Mouse (Mus musculus) right cerebral cortex, postnatal 10 days (tissue): ENCODE results near the gene Itpr1.
A peak's percentile ranks its signal among the peaks of the same experiment; 100 is the strongest.

ENCODE experiments used
- DNase-seq, 2 experiments: peaks; one replicate each; pipeline ENCODE4 v3.0.0; 2021; ENCODE audit warnings: low spot score in 2 of 2

Gene Itpr1

DNA sequence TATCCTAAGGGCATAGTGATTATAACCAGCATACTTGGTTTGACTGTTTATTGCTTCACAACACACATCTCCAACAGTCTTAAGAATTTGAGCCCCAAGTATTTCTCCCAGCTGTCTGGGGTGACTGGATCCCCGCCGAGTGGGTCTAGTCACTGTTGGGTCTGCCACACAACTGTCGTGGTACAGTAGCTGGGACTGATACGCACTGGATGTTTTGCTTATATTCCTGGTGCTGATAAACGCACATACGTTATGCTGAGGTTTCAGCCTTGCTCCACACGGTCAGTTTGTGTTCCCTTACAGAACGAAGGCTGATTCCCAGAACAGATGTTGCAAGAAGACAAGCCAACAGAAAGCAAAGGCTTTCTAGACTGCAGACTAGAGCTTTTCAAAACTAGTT is 180.2 kb downstream of the Itpr1 start:
- no peak for DNase-seq

DNA sequence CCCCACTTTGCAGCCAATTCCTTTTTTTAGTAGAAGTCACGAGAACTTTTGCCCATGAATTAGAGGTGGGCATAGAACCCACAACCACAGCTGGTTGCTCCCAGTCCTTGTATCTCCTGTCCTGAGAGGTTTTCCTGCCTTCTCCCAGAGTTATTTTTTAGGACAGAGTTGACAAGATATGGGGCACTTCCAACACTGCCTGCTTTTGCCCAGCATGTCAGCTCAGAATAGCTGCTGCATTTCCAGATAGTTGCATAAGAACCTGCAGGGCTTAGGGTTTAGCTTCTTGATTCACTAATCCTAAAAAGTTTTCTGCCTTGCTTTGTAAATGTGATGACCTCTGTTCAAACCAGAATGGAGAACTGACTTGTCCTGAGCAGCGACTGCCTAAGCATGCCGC is 185.1 kb downstream of the Itpr1 start:
- DNase-seq = no peak

DNA sequence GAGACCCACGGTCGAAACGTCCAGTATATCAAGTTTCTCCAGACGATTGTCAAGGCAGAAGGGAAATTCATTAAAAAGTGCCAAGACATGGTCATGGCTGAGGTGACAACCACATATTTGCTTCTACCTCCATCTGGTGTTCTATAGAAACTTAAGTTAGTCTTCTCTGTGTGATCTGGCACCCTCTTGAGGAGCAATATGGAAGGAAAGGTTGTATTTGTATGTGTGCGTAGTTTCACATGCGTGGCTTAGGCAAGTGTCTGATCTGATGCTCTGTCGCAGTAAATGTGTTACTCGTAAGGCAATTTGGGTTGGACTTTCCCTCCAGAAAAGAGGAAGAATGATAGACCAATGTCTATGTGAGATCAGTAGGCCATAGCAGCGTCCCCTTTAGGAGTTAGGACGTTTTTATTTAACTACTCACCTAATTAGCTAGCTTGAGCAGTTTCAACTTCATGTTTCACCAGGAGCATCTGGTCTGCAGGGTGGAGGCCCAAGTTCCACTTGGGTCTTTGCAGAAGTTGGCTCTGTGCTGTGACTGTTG is 188.6 kb downstream of the Itpr1 start:
- no peak for DNase-seq

DNA sequence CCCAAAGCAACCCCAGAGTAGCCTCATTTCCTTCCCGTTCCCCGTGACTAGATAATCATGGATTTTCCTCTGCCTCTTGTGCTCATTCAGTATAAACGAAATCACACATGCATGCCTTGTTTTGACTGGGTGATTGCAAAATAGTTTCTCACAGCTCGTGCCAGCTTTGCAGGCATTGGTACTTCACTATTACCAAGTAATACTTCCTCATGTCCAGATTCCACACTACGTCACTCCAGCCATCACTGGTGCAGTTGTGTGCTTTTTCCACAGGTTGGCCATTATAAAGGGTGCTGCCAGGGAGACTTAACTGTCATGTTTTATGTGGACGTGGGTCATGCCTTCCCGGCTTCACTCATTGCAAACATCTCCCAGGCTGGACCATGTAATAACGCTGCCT is 191.8 kb downstream of the Itpr1 start:
- DNase-seq = no peak

DNA sequence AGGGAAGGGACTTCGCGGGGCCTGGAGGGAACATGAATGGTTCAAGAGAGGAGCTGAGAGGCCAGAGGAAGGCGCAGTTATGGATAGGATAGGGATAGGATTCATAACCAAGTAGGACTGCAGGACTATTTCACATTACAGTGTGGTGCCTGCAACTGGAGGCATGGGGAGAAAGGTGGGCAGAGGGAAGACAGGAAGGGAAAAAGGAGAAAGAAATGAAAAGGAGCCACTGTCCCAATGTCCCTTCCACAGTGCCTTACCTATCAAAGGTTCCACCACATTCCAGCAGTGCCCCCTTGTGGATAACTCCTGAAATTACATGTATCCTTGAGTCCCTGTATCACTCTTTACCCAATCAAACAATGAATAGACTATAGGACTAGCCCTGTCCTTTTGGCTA is 195.2 kb downstream of the Itpr1 start:
- DNase-seq = peak in 1 of 2 experiments; percentile 61

DNA sequence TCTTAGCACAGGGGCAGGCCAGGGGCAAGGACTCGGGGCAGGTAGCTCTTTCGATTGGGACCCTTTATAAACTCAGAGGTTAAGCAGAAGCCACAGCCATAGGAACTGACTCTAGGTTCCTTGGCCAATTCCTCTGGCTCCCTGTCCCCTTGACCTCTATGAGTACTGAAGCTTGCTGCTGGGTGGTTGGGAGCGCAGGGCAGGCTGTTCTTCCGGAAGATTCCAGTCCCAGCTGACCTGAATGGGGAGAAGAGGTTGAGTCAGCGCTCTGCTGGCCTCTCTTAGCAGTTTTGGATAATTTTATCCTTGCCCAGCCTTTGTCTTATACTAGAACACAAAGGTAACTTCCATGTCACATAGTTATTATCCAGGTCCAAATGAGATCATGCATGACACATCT is 195.8 kb downstream of the Itpr1 start:
- no peak for DNase-seq

DNA sequence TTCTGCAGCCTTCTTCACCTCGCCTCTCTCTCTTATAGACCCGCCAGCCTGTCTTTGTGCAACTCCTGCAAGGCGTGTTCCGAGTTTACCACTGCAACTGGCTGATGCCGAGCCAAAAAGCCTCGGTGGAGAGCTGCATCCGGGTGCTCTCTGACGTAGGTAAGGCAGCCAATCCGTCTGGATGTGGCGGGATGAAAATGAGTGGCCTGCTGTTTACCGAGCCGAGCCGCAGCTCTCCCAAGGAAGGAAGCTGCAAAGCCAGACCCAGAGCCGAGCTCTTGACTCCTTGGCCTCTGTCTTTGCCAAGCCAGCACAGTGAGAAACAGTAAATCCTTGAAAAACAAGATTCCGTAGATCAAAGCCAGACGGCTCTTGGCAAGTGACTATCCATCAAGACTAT is 197.9 kb downstream of the Itpr1 start:
- no peak for DNase-seq

DNA sequence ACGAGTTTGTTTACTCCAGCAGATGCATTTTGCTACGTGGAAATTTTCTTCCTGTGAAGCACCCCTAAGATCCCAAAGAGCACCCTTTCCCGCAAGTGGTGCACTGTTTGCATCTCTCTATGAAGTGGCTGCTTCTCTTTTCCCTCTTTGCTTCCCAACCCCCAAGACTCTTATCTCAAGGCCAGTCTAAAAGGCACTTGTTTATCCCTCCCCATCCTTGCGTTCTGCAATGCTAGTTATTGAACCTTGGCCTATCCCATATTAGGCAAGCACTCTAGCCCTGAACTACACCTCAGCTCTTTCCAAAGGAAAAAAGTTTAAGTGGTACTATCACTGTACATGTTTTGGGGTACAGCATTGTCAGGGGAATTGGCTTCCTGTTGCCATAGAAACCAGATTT is 198.3 kb downstream of the Itpr1 start:
- DNase-seq = no peak

DNA sequence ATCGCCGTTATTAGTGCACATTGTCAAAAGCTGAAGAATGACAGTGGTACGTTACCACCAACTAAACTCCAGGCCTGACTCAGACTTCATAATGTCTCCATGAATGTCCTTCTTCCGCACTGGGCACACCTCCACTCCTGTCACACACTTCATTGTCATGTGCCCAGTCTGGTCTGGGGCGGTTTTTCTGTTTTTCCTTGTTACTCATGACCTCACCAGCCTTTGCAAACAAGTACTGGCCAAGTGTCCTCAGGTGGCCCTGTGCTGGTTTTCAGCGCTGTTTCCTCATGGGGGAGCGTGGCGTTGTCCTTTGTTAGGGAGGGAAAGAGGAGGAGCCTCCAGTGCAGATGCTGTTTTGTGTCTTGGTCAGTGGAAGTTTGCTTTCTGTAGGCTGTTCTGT is 200.1 kb downstream of the Itpr1 start:
- no peak for DNase-seq

DNA sequence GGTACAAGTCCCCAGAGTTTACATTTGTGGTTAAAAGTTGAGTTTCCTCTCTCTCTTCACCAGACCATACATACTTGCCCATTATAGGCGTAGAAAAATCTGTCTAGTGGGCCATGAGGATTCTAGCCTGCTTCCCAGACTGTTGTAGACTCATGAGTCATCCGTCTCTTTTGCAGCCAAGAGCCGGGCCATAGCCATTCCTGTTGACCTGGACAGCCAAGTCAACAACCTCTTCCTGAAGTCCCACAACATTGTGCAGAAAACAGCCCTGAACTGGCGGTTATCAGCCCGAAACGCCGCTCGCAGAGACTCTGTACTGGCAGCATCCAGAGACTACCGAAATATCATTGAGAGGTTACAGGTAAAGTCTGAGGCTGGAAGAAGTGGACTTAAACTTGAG is 200.7 kb downstream of the Itpr1 start:
- no peak for DNase-seq

DNA sequence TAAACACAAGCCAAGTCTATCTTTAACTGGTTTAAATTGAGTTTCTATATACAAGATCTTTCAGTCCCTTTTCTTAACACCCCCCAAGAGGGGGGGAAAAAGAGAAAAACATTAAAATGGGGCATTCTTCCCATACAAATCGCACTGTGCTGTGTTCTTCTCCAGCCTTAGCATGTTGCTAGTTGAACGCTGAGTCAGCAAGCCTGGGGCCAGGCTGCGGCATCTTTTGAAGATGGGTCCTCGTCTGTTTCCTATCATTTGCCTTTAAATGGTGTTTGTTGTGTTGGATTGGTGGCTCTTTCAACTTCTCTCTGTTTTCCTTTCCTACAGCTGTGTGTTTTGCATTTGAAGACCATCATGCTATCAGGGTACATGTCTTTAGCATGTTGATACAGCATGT is 203.0 kb downstream of the Itpr1 start:
- no peak for DNase-seq

DNA sequence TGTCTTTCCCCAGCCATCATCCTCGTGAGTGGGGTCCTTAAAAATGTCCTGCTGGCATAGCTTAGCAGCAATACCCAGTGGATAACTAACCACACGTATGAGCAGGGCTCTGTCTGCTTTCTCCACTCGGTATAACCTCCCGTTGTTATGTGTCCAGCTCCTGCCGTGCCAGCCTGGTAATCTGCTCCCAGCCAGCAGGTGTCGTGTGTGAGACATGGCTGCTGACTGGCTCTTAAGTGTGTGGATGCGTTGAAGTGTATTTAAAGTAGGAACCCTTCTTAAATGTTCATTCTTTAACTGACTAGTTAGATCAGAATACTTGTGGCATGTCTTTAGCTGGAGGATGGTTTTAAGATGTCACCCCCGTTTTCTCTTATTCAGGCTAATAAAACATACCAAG is 204.6 kb downstream of the Itpr1 start:
- DNase-seq = peak; percentile 76 to 81

DNA sequence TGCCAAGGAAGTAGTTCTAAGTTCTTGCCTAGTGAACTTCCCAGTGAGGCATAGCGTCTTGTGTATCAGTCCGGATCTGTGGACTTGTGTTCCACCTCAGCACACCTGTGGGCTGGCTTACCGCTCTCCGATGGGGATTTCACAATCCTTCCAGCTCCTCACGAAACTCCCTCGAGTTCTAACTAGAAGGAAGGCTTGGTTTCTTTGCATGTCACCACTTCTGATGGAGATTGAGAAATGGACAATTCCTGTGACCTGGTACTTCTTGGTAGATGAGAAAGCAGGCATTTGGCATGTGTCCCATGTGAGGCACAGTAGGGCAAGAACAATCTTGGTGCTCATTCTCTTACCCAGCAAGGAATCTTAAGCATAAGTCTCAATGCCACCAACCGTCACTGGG is 205.3 kb downstream of the Itpr1 start:
- no peak for DNase-seq

DNA sequence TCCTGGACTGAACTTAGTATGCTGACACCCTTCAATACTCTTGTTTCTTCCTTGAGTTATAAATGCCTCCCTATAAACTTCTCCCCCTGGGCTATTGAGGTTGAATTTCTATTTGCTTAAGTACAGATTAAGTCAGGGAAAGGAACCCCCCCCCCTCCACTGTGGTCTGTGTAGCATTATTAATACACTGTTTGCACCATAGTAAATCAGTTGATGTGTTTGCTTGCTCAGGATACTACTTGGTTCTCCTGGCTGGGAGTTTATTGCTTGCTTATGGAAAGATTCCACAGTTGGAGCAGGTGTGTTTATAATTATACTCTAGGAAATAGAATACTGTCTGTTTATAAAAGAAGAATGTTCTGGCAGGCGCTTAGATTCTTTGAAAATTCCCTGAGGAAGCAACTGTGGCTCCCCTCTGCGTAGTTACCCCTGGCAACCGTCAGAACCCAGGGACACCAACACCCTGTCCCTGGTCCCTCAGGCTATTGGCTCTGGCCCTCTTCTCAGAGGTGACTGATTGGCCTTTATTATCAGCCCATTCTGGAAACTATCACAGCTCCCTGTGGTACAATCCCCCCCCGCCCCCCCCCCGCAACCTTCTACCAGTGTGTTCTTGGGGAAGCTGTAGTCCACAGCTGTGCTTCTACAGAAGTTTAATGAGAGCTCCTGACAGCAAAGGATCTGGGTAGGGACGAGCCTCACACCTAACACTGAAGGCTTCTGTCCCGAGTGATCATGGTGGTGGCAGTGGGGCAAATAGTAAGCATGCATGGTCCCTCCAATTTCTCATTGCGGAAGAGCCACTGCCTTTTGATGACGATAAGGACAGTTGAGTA is 212.1 kb downstream of the Itpr1 start:
- DNase-seq = no peak

DNA sequence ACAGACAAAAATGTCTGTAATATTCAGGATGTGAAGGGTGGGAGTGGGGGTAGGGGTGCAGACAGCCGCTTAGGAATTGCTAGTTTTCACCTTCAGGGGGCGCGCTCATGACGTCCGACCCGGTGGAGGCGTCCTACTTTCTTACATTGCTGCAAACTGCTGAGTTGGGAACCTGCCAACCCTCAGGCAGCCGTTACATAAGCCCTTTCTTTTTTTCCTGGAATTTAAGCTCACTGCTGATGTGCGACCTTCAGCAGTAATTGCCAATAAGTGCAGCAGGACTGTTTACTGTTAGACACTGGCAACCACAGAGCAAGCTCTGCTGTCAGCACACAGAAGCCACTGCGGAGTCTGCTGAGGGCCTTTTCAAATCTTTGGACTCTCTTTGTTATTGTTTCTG is 213.9 kb downstream of the Itpr1 start:
- peak; percentile 93 to 94 for DNase-seq

DNA sequence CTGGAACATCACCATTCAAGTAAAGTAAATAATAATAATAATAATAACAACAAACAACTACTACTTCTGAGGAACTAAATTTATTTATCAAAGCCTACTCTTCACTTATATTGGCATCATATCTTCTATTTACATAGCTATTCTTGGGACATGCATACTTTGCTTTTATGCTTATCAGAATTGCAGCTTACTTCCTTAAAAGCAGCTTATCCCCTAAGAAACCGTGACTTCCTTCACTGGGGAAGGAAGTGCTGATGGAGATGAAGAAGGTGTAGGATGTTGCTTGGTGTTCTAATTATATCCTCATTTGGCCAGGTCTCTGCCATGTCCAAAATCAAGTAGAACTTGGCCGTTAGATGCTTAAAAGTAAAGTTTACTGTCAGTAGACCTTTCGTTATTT is 215.5 kb downstream of the Itpr1 start:
- DNase-seq = no peak

DNA sequence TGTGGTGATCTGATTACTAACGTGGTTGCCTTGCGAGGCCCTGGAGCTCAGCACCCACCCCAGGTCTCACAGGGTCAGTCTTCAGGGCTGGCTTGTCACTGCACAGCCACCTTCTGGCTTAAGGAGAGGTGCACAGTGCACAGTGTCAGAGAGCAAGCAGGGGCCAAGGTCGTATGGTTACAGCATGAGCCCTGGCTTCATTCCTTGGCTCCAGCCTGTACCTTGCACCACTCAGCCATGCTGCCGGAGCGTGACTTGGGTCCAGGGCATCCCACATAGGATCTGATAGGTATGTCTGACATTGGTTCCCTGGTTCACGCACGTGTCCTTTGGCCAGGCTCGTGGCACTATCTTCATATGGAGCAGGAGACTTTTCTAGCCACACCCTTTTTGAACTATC is 217.1 kb downstream of the Itpr1 start:
- DNase-seq = no peak

DNA sequence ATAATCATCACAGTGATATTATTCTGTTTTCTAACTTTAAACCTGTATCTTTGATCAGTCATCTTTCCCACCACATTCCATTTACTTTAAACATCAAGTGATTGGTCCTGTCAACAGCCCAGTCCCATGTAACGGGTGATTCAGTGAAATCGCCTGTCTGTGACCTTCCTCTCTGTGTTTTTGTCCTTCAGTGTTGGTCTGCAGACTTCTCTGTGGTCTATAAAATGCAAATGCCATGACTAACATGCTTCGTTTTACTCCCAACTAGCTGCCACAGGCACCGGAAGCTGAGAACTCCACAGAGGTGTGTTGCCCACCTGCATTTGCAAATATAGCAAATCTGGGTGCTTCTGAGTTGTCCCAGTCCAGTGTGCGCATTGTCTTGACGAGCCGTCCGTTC is 218.3 kb downstream of the Itpr1 start:
- DNase-seq = no peak

DNA sequence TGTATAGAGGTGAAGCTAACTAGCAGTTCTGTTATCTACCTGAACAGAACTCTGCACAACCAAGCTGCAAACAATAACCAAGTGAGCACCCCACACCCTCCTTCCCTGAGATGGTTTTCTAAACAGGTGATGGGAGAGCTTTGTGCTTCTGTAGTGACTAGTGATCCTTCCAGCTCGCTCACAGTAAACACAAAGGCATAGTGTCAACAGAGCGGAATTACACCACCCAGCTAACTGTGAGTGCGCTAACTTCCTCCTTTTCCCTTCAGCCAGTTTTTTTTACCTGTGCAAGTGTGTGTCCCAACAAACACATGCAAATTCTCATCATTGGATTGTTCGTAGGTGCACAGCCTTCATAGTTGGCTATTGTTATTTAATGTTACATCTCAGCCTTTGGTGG is 219.9 kb downstream of the Itpr1 start:
- no peak for DNase-seq

DNA sequence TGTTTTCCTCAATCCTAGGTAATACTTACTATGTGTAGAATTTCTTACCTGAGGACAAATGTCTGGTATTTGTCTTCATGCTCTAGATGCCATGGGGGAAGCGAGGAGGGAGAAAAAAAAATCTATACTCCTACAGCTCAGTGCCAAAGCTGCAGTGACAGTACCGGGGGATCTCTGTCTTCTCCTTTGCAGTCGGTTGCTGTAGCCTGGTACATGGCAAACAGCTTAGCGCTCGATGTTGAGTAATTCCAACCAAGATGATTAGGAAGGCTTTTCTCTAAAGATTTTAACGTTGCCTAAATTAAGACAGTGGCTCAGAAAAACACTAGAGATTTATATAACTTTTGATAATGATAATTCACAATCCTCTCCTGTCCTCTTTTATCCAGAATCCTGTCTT is 221.9 kb downstream of the Itpr1 start:
- no peak for DNase-seq

DNA sequence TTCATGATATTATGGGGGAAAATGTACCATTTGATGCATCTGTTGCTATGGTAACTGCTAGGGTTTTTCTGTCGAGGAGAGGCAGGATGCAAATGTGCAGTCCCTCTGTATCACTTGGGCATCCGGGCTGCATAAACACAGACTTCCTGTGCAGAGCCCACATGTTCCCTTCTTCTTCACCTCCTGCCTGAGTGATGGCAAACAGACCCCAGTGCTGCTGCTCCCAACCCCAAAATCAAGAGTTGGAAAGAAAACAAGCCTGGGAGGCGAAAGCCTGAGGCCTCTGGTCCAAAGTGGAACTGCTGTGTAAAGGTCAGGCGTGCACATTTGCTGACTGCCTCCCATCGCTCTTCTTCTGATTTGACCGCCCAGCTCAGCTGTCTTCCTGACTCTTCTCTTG is 222.6 kb downstream of the Itpr1 start:
- DNase-seq = no peak

DNA sequence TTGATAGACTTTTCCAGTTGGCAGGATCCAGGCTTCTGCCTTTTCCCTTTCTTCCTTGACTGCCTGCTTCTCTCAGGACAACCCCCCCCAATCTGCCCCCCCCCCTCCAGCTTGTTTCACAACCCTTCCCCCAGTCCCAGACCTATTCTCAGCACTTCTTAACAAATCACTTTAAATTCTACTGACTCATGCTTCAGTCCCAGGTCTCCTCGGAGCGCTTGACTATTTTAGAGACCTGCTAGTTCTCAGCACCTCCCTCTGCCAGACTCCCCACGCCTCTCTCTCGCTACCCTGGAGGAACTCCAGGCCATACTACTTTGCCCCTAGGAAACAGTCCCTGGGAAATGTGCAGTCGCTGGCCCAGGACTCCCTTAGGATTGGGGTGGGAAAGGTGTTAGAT is 223.7 kb downstream of the Itpr1 start:
- no peak for DNase-seq

DNA sequence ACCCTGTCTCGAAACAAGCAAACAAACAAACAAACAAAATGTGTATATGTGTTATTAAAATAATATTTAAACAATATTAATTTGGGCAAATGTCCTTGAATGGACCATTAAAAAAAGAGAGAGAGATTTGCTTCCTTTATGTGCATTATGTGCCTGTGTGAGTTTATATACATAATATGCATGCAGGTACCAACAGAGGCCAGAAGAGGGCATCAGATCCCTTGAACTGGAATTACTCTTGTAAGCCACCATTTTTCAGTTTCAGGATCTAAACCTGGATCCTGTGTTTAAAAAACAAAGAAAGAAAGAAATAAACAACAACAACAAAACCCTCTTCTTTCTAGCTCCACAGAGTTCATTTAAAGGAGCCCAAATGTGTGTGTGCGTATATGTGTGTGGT is 228.4 kb downstream of the Itpr1 start:
- no peak for DNase-seq

DNA sequence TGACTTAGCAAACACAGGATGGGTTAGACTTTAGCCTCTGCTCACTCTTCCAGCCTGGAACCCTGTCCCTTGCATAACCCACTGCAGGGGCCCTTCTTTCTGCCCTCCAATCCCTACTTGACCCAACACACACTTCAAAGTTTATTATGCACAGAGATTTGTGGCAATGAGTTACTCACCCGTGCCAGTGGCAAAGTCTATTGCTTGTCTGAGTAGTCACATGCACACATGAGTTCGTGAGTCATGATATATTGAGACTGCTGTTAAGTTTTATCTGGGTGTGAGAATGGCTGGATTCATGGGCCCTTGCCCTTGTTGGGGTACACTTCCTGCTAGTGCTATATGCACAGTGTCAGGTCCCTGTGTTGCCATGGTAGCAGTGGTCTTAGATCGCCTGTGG is 229.4 kb downstream of the Itpr1 start:
- no peak for DNase-seq
